ENCODE assay signal across 17 mouse cellular contexts in genomic region chr1:89822431-89822830, GRCm38 (mm10).
A peak's percentile ranks its signal among the peaks of the same experiment; 100 is the strongest.
DNase-seq lines count a peak whose midpoint lies in the region; ATAC-seq and TF ChIP-seq lines count a peak whose summit lies in the region.
"Had no signal": no experiment of that assay in that cellular context is flagged by ENCODE, and none has a peak within 500 bp of the region (broad histone marks: within the 10 kb centered on the region; RNA-seq: fewer than 3 reads in every experiment).

No protein-coding gene starts in this region.

- CTCF ChIA-PET in Patski (lab: Charles Lee): no interaction called here

- DNase-seq in Patski (ENCODE audit: low read depth, low spot score): no peak
- peak; percentile 71 for DNase-seq in kidney, adult 18-20 months
- peak; percentile 53 for DNase-seq in kidney, postnatal 10 days
- no peak for DNase-seq in forebrain, embryonic 10.5 days (ENCODE audit: extremely low spot score, low spot score)
- no peak for DNase-seq in lung, postnatal 14 days
- DNase-seq in embryo, embryonic 10.5 days (ENCODE audit: low spot score): no peak
- no peak for DNase-seq in gastrocnemius, postnatal 4 days (ENCODE audit: low spot score in 2 of 2)
- DNase-seq: adrenal gland, postnatal 10 days; cerebellum, adult 18-20 months; heart, adult 18-20 months; heart, postnatal 4 days had no signal

- POLR2A ChIA-PET in Patski (lab: Charles Lee): no interaction called here

- no peaks in the 10 kb centered on the region for H3K27me3 ChIP-seq in Patski
- H3K27me3 ChIP-seq in liver, embryonic 12.5 days (replicated peaks): no peaks in the 10 kb centered on the region
- H3K27me3 ChIP-seq in forebrain, embryonic 10.5 days (ENCODE audit: poor library complexity, severe bottlenecking): peaks cover 84% of the 10 kb centered on the region
- H3K27me3 ChIP-seq: embryonic facial prominence, embryonic 15.5 days had no signal

- WGBS in liver, embryonic 12.5 days (ENCODE audit: insufficient replicate concordance): 60% methylated on average over 3 of the region's 3 CpGs
- WGBS in forebrain, embryonic 10.5 days: 88% methylated on average over 3 of the region's 3 CpGs

- H3K36me3 ChIP-seq in liver, embryonic 12.5 days: no peaks in the 10 kb centered on the region
- no peaks in the 10 kb centered on the region for H3K36me3 ChIP-seq in forebrain, embryonic 10.5 days (replicated peaks)
- H3K36me3 ChIP-seq: embryonic facial prominence, embryonic 15.5 days; forebrain, embryonic 12.5 days; midbrain, embryonic 10.5 days; neural tube, embryonic 13.5 days had no signal

- ATAC-seq in Patski: peak; percentile 66
- ATAC-seq in liver, embryonic 12.5 days: peak; percentile 65
- ATAC-seq: inflammation-experienced regulatory T-cells, adult 6 months had no signal

- no peak overlapping the region for H3K27ac ChIP-seq in liver, embryonic 12.5 days
- H3K27ac ChIP-seq in forebrain, embryonic 10.5 days: no peak overlapping the region
- H3K27ac ChIP-seq: embryonic facial prominence, embryonic 15.5 days; forebrain, embryonic 12.5 days; midbrain, embryonic 10.5 days; neural tube, embryonic 13.5 days had no signal

- no peak overlapping the region for H3K4me3 ChIP-seq in liver, embryonic 12.5 days
- no peak overlapping the region for H3K4me3 ChIP-seq in forebrain, embryonic 10.5 days
- H3K4me3 ChIP-seq: embryonic facial prominence, embryonic 15.5 days; forebrain, embryonic 12.5 days; midbrain, embryonic 10.5 days; neural tube, embryonic 13.5 days had no signal

- no peaks in the 10 kb centered on the region for H3K4me1 ChIP-seq in liver, embryonic 12.5 days
- H3K4me1 ChIP-seq in forebrain, embryonic 10.5 days: peaks cover 44% of the 10 kb centered on the region
- H3K4me1 ChIP-seq: embryonic facial prominence, embryonic 15.5 days had no signal

- H3K4me2 ChIP-seq in liver, embryonic 12.5 days: no peak overlapping the region
- H3K4me2 ChIP-seq: embryonic facial prominence, embryonic 15.5 days; forebrain, embryonic 12.5 days; neural tube, embryonic 13.5 days had no signal

- no peak for TF ChIP-seq CTCF in Patski (IDR thresholded peaks at IDR 0.05)

- in situ Hi-C loops in Patski (cut with MboI; ENCODE audit: low pct_unique_long_range_greater_than_20kb): no loop called here

- H3K9me3 ChIP-seq in liver, embryonic 12.5 days (replicated peaks): no peaks in the 10 kb centered on the region
- H3K9me3 ChIP-seq in forebrain, embryonic 10.5 days: no peaks in the 10 kb centered on the region
- H3K9me3 ChIP-seq: embryonic facial prominence, embryonic 15.5 days; forebrain, embryonic 12.5 days; midbrain, embryonic 10.5 days; neural tube, embryonic 13.5 days had no signal

- no peak overlapping the region for H3K9ac ChIP-seq in liver, embryonic 12.5 days
- H3K9ac ChIP-seq: embryonic facial prominence, embryonic 15.5 days; forebrain, embryonic 12.5 days; neural tube, embryonic 13.5 days had no signal

Comparison
In these comparisons a context has a peak if more than half of its experiments do, and no peak if none do; other contexts are left out.
1. DNase-seq: peak in kidney, adult 18-20 months (single experiment) and kidney, postnatal 10 days (single experiment); none in Patski (single experiment), forebrain, embryonic 10.5 days (single experiment), lung, postnatal 14 days (single experiment), embryo, embryonic 10.5 days (single experiment) and gastrocnemius, postnatal 4 days (0 of 2).